32 mouse cellular contexts compared by ENCODE assay signal in genomic region chr5:97088231-97088630, GRCm38 (mm10).
"Had no signal": no experiment of that assay in that cellular context is flagged by ENCODE, and none has a peak within 500 bp of the region (broad histone marks: within the 10 kb centered on the region; RNA-seq: fewer than 3 reads in every experiment).

No protein-coding gene starts in this region.

- H3K9ac ChIP-seq: heart, embryonic 15.5 days; hindbrain, embryonic 12.5 days; hindbrain, embryonic 13.5 days; hindbrain, embryonic 14.5 days; hindbrain, embryonic 15.5 days; intestine, embryonic 15.5 days; kidney, embryonic 15.5 days had no signal

- H3K4me1 ChIP-seq: hindbrain, embryonic 10.5 days; hindbrain, embryonic 12.5 days; hindbrain, embryonic 13.5 days; hindbrain, embryonic 15.5 days; intestine, embryonic 15.5 days had no signal

- DNase-seq: heart, adult 2 months; heart, postnatal 10 days; heart, postnatal 14 days; heart, postnatal 36 days; heart, postnatal 4 days; kidney, adult 11 months; kidney, adult 18-20 months; kidney, adult 2 months; kidney, adult 8-10 months; kidney, adult 9 months; kidney, postnatal 14 days; kidney, postnatal 36 days; kidney, postnatal 4 days; layer of hippocampus, adult 9-11 months; layer of hippocampus, postnatal 36 days had no signal

- H3K27ac ChIP-seq: heart, embryonic 10.5 days; hindbrain, embryonic 10.5 days; hindbrain, embryonic 12.5 days; hindbrain, embryonic 13.5 days; hindbrain, embryonic 14.5 days; hindbrain, embryonic 15.5 days; hindbrain, postnatal 0 days; intestine, embryonic 15.5 days; kidney, embryonic 15.5 days; kidney, postnatal 0 days; layer of hippocampus, adult 2 months had no signal

- H3K4me3 ChIP-seq: heart, adult 2 months; heart, embryonic 10.5 days; heart, embryonic 12.5 days; heart, embryonic 13.5 days; hindbrain, embryonic 10.5 days; hindbrain, embryonic 12.5 days; hindbrain, embryonic 13.5 days; hindbrain, embryonic 15.5 days; intestine, embryonic 15.5 days; kidney, embryonic 15.5 days; layer of hippocampus, adult 2 months had no signal

- H3K4me2 ChIP-seq: hindbrain, embryonic 12.5 days; hindbrain, embryonic 13.5 days; hindbrain, embryonic 14.5 days; hindbrain, embryonic 15.5 days; intestine, embryonic 15.5 days; kidney, embryonic 15.5 days had no signal

- H3K9me3 ChIP-seq: heart, embryonic 10.5 days; heart, embryonic 12.5 days; heart, embryonic 13.5 days; heart, embryonic 15.5 days; hindbrain, embryonic 10.5 days; hindbrain, embryonic 12.5 days; hindbrain, embryonic 13.5 days; hindbrain, embryonic 15.5 days; intestine, embryonic 15.5 days; kidney, embryonic 15.5 days had no signal

- ATAC-seq: hindbrain, embryonic 16.5 days; hindbrain, postnatal 0 days; intestine, embryonic 15.5 days; intestine, embryonic 16.5 days; intestine, postnatal 0 days had no signal

- H3K27me3 ChIP-seq: heart, embryonic 12.5 days; heart, embryonic 13.5 days; heart, embryonic 15.5 days; hindbrain, embryonic 12.5 days; hindbrain, embryonic 13.5 days; hindbrain, embryonic 15.5 days; intestine, embryonic 15.5 days; kidney, embryonic 15.5 days had no signal
